Mouse (Mus musculus) splenic B cell, adult 2 months (primary cell): Measurements from ENCODE around the gene Gm15517.
"Not testable (repeated sequence)": the region's sequence is repeated elsewhere in the genome, so short reads cannot be mapped to it uniquely, and the experiment has no call there.

ENCODE experiments used
- DNase-seq: peaks from one replicate; pipeline ENCODE4 v3.0.0-alpha.2; 2011; ENCODE audit warnings: low read depth, low spot score
- H3K27me3 ChIP-seq: 2 replicates; pipeline ENCODE4 v1.6.1; 2012; ENCODE audit warnings: mild to moderate bottlenecking, low read length, moderate library complexity, mixed read lengths; ENCODE audit not compliant: control insufficient read depth, poor library complexity, insufficient read depth, severe bottlenecking
- H3K36me3 ChIP-seq: 2 replicates; pipeline ENCODE4 v1.6.1; 2012; ENCODE audit warnings: mild to moderate bottlenecking, low read length, moderate library complexity, mixed read lengths; ENCODE audit not compliant: control insufficient read depth, poor library complexity, insufficient read depth, severe bottlenecking

The Gm15517 gene

GRCm38 (mm10) chr7:44261147-44261546 is at the start of gene Gm15517:
TSS of gene Gm15517 (plus strand) at chr7:44261447.
- DNase-seq: no peak
- Histone ChIP-seq H3K36me3 (no peaks in the 10 kb centered on the region), H3K27me3 (no peaks in the 10 kb centered on the region)

GRCm38 (mm10) chr7:44215645-44216044 is 45.6 kb upstream of the Gm15517 start, which contains the start of gene Klk1b5:
TSS of gene Klk1b5 (plus strand) at chr7:44215945.
- H3K27me3 ChIP-seq: no peaks in the 10 kb centered on the region
- DNase-seq: no peak
- H3K36me3 ChIP-seq: no peaks in the 10 kb centered on the region

GRCm38 (mm10) chr7:44221601-44222000 is 39.6 kb upstream of the Gm15517 start:
- not testable (repeated sequence) for H3K36me3 ChIP-seq, DNase-seq, H3K27me3 ChIP-seq

DNA sequence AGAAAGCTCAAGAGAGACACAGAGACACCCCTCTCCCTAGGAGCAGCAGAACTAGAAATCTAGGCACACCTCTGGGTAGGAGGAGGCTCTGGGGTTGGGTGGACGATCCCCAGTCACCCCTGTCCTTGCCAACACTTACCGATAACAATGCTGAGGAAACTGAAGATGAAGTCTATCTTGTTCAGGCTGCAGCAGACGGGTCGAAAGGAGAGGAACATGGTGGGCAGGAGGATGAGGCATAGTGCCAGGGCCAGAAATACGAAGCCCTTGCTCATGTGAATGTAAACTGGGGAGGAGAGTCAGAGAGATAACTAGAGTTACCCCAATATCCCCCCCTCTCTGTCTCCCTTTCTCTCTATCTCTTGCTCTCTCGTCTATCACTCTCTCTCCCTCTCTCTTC is 38.9 kb upstream of the Gm15517 start:
- not testable (repeated sequence) for DNase-seq, H3K36me3 ChIP-seq, H3K27me3 ChIP-seq

GRCm38 (mm10) chr7:44225076-44225475 is 36.2 kb upstream of the Gm15517 start, which contains the start of gene Klk1:
TSS of gene Klk1 (plus strand) at chr7:44225360.
- DNase-seq: no peak
- H3K36me3 ChIP-seq: no peaks in the 10 kb centered on the region
- no peaks in the 10 kb centered on the region for H3K27me3 ChIP-seq

GRCm38 (mm10) chr7:44235909-44236308 is 25.3 kb upstream of the Gm15517 start, which contains the start of gene Gm36864:
TSS of gene Gm36864 (plus strand) at chr7:44236177.
- no peaks in the 10 kb centered on the region for H3K27me3 ChIP-seq
- H3K36me3 ChIP-seq: no peaks in the 10 kb centered on the region
- no peak for DNase-seq

GRCm38 (mm10) chr7:44239913-44240312 is 21.3 kb upstream of the Gm15517 start:
- H3K36me3 ChIP-seq: no peaks in the 10 kb centered on the region
- no peak for DNase-seq
- H3K27me3 ChIP-seq: no peaks in the 10 kb centered on the region

GRCm38 (mm10) chr7:44240712-44241111 is 20.5 kb upstream of the Gm15517 start:
- no peaks in the 10 kb centered on the region for H3K27me3 ChIP-seq
- no peaks in the 10 kb centered on the region for H3K36me3 ChIP-seq
- no peak for DNase-seq

GRCm38 (mm10) chr7:44241163-44241562 is 20.1 kb upstream of the Gm15517 start:
- no peak for DNase-seq
- no peaks in the 10 kb centered on the region for H3K36me3 ChIP-seq
- H3K27me3 ChIP-seq: no peaks in the 10 kb centered on the region

- Histone ChIP-seq H3K27me3 (no peaks in the 10 kb centered on the region), H3K36me3 (no peaks in the 10 kb centered on the region; the same call in 1 of the 2 replicates)
- DNase-seq: no peak
Measured at GRCm38 (mm10) chr7:44244080-44244479, 17.2 kb upstream of the Gm15517 start.

- DNase-seq: peak; percentile 92
- H3K27me3 ChIP-seq: no peaks in the 10 kb centered on the region
- peaks cover 3% of the 10 kb centered on the region for H3K36me3 ChIP-seq
Measured at GRCm38 (mm10) chr7:44246055-44246983, 14.9 kb upstream of the Gm15517 start, which contains the start of the genes 1700028J19Rik and 2410002F23Rik. TSS of gene 1700028J19Rik (minus strand) at chr7:44246695. TSS of gene 2410002F23Rik (plus strand) at chr7:44246722.

DNA sequence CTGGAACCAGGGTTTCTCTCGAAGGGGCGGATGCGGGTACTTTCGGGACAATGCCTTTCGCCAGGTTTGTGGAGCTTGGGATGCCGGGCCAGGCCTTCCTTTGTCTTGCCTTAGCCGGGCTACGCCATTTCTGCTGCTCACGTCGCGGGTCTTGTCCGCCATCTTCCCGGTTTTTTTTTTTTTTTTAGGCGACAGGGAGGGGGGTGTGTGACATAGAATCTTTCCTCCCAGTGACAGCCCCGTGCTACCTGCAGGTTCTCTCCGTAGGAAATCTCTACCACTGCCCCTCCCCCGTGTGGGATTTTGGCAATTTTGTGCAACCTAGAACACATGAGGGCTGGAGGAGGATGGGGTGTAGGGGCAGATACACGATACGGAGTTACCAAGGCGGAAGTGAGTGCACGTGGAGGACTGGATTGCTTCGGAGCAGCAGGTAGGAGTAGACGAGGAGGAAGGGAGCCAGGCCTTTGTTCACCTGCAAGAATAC is 14.2 kb upstream of the Gm15517 start:
- H3K27me3 ChIP-seq: no peaks in the 10 kb centered on the region
- peak; percentile 67 for DNase-seq
- H3K36me3 ChIP-seq: peaks cover 3% of the 10 kb centered on the region

DNA sequence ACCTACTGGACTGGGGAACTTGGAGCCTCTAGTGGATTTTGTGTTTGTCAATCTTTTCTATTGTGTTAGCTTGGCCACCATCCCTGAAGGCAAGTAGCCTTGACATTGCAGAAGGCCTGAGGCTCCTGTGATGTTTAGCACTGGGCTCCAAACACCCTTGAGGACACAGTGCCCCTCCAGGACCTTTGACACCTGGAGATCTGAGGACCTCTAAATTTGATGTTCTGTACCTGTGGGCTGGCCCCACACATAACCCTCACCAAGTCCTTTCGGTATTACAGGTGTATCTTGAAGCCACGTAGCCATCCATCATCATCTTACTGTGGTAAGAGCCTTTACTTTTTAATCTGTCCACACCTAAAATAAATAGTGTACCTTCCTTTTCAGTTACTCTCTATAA is 13.3 kb upstream of the Gm15517 start:
- DNase-seq: no peak
- Histone ChIP-seq H3K36me3 (peaks cover 3% of the 10 kb centered on the region), H3K27me3 (no peaks in the 10 kb centered on the region)

GRCm38 (mm10) chr7:44249248-44249647 is 12.0 kb upstream of the Gm15517 start:
- H3K36me3 ChIP-seq: peaks cover 5% of the 10 kb centered on the region
- no peak for DNase-seq
- no peaks in the 10 kb centered on the region for H3K27me3 ChIP-seq

DNA sequence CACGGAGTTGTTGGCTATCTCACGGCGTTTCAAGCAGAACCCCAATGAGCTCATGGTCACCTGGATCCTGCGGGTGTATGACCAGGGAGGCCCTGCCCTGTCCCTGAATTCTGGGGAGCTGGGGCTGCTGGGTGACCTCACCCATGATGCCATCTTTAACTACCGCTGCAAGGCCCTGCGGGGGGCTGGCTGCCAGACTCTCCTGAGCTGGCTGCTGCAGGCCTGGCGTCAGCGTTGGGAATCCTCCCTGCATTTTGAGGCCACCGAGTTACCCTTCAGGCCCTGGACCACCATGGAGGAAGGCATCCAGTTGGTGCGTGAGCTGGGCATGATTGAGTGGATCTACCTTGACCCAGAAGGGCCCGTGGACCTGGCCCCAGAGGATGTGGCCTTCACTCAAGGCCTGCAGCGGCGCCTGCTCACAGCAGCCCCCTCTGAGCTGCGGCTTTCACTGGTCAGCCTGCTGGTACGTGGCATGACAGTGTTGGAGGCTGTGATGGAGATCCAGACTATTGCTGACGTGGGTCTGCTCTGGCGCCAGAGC is 10.4 kb upstream of the Gm15517 start:
- not testable (repeated sequence) for DNase-seq, H3K27me3 ChIP-seq

More for the DNA sequence above, 10.4 kb upstream of the Gm15517 start:
- not testable (repeated sequence) for H3K36me3 ChIP-seq
